Mouse (Mus musculus) embryo, embryonic 10.5 days (tissue): ENCODE measurements around the gene Etl4.

Experiments
- DNase-seq: peaks from one replicate; pipeline ENCODE4 v3.0.0-alpha.2; 2015; ENCODE audit warnings: low spot score

The Etl4 gene

DNA sequence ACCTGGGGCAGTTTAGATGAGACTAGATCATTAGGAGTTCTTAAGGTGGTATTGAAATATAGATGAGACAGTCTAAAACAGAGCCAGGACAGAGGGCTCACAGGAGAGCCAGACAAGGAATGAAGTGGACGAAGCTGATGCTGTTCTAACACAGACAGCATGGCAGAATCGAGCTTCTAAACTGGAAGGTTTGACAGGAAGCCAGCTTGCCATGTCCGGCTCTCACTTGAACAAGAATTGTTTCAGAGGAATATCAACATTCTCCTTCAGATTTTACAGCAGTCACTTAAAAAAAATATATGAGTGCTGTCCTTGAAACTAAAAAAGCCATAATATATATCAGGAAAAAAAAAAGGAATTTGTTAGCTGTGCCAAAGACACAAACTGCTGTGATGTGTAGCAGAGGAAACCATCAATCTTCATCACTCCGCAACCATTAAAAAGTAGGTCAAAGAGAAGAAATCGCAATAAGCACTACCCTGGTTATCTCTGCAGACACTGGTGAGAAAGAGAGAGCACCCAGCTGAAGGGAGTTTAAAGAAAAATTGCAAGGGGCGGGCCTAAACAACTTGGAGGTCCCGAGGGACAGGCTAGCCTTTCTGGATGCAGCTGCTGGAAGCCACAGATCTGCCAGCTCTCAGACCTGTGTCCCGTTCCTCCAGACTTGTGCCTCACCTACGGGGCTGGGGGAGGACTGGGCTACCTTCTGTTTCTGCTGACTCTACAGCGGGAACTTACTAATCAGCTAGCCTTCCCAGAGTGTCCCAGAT, 534.3 kb downstream of the Etl4 start:
- DNase-seq = peak; percentile 37

DNA sequence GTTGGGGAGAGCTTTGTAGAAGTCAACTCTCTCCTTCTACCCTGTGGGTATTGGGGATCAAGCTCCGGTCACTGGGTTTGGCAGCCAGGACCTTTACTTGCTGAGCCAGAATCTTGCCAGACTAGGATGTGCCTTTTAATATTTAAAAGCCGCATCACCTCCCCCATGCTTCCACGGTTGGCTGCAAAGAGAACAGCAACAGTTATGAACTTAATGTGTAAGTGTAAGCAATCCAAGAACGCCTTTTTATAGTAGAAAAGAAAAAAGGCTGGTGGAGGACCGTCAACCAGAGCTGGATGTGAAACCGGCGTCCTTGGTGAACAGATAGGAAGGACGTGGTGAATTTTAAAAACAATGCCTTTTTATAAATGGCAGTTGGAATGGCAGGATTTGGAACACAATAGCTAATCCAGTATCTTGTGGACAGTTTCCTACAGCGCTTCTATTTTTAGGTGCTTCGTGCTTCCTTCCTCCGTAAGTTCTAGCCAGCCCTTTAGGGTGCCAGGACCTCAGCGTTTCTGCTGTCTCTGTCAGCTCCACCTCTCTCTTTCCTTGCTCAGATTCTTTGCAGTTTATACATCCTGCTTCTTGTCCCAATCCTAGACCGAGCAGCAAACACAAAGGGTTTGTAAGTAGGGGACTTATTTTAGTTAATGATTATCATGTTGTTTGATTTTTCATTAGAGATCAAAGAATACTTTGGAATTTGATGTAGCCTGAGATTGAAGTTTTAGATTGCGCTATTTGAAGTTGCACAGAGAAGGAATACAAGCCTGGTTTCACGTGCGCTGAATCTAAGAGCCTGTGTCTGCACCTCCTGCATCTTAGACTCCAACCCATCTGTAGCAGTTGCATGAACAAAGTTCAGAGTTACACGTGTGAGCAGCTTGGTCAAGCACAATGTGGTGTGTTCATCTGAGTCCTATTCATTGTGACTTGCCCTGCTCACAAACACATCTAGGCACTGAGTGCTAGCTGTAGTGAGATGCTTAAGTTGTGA, 535.9 kb downstream of the Etl4 start:
- DNase-seq = no peak

DNA sequence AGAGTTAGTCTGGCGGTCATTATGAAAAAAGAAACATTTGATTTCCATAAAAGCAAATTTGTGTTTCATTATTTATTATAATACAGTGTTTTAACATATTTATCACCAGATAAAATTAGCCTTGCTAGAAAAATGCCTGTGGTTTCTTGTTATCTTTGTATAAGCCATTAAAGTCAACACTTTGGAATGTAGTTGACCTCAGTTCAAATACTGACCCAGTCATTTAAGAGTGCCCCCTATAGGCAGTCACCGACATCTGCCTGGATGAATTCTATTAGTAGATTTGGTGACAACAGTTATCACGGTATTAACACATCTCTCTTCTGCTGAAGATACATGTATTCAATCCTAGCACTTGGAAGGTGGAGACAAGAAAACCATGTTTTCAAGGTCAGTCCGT, 536.6 kb downstream of the Etl4 start:
- no peak for DNase-seq

DNA sequence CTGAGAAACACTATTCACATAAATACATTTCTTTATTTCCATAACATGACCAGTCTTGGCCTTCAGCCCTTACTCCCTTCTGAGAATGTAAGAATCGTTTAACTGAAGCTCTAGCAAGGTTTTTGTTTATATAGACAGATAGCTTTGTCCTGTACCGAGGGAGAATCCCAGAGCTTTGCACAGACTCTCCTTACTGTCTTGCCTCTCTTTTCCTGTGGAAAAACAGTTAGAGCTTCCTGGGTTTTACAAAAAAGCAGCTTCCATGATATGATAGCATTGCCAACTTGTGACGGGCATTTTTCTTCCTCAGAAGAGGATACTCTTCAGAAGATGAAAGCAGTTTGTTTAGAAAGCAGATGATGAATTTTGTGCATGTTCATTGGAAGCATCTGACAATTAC, 541.4 kb downstream of the Etl4 start:
- no peak for DNase-seq

DNA sequence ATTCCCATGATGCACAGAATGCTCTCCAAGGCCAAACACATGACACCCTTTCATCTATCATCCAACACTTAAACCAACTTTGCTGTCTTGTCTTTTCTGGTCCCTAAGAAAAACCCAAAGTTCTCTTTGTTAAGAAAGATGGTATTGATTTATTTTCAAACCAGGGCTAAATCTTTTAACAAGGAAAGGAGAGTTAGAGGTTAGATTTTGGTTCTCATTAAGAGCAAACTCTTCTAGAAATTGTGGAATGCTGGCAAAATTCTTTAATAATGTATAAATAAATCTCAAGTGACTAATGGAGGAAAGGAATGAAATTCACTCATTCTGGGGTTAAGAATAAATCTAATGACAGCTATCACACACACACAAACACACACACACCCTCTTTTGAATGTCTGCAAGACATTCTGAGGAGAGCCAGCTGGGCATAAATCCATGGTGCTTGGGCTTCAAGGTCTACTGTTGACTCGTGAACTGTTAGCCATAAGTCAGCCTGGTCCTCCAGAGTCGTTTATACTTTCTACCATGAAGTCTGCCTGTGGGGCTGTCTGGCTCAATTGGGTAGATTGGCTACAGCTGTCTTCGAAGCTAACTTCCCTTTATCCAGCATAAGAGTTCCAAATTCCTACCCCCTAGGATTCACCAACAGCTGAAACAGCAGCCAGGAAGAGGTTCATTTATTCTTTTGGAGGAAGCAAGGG, 544.1 kb downstream of the Etl4 start:
- no peak for DNase-seq

DNA sequence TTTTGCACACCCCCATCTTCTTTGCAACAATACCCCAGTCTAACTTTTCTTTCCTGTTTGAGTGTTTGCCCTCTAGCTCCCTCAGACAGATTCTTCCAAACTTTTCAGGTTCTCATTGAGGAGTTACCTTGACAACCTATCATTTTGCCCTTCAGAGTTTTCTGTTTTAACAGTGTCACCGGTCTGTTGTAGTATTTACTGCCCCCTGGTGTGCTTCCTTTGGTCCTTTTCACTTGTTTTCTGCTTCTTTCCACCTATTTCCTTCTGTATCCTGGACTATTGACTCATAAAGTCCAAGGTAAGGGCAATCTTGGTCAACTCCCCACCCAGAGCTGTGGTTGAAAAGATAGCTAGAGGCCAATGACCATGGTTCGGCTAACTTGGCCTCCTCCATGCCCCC, 569.6 kb downstream of the Etl4 start:
- DNase-seq = no peak

DNA sequence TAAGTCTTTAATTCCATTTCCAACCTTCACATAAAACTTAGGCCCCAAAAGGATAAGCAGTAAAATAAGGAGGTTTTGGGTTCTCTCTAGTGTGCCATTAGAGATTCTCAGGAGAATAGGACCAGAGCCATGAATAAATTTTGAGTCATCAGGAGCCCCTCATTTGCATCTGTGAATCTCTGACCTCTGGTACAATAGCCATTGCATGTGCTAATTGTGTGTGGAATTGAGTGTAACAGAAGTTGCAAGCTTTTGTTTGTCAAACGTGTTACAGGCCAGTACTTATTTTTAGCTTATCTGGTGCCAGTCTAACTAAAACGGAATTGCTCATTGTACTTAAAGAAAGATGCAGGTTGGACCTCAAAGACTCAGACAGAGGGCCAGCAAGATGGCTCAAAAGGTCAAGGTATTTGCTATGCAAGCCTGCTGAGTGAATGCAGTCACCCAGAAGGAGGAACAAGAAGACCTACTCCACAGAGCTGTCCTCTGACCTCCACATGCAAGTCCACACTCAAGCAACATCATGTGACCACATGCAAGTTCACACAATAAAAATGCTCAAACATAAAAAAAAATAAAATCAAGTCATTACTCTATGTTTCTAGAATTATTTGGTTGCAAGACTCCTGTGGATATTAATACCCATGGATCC, 576.7 kb downstream of the Etl4 start:
- peak; percentile 41 for DNase-seq

DNA sequence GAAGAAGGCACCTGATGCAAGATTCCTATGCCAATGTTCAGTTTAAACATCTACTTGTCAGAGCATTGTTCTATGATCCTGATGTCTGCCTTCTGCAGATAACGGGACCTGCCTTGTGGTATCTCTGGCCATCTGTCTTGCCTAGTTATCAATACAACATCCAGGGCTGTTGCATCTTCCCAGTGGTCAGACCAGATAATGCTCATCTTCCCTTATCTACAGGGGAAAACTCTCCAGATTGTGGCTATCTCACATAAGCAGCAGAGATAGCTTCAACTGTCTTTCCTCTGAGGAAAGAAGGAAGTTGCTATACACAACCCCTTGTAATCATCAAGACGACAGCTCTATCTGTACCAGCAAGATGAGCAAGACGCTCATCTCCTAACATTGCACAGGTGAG, 579.5 kb downstream of the Etl4 start:
- DNase-seq = no peak

DNA sequence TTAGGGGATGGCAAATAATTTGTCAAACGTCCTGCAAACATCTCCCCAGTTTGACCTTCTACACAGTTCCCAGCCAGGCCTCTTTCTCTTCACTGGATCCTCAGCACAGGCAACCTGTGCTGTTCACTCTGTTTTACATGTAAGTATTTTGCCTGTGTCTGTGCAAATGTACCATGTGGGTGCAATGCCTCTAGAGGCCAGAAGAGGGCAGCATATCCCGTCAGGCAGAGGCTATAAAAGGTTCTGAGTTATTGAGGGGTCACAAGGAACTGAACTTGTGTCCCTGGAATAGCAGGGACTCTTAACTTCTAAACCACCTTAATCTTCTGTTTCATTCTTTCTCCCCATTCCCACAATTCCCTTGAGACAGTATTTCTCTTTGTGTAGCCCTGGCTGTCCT, 582.5 kb downstream of the Etl4 start:
- no peak for DNase-seq

DNA sequence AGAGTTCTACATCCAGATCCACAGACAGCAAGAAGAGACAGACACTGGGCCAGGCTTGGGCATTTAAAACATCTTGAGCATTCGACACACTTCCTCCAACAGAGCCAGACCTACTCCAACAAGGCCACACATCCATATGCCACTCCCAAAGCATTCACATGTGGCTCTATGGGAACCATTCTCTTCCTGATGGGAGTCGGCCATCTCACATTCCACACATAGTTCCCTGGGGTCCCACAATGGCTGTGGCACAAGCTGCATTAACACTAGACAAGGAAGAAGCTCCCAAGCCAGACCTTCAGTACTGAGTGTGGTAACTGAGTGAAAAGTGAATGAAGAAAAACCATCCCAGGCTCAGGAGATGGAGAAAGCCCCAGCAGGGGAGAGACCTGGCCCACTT, 584.2 kb downstream of the Etl4 start:
- DNase-seq = no peak

DNA sequence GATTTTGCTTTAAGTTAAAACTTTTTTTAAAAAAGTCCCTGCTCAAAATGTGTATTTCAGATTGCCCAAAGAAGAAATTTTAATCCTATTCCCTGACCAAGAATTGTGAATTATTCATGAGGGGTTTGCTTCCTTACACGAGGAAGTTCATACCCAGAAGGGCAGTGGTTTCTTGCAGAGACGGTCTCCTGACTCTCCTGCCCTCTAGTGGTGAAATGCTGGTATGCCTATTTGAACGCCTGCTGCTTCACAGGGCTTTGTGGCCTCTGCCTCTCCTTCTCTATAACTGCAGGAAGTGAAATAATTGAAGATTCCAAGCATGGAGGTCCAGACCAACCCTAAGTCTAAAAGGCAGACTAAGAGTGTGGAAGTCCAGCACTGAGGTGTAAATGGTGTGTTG, 585.1 kb downstream of the Etl4 start:
- DNase-seq = peak; percentile 89

DNA sequence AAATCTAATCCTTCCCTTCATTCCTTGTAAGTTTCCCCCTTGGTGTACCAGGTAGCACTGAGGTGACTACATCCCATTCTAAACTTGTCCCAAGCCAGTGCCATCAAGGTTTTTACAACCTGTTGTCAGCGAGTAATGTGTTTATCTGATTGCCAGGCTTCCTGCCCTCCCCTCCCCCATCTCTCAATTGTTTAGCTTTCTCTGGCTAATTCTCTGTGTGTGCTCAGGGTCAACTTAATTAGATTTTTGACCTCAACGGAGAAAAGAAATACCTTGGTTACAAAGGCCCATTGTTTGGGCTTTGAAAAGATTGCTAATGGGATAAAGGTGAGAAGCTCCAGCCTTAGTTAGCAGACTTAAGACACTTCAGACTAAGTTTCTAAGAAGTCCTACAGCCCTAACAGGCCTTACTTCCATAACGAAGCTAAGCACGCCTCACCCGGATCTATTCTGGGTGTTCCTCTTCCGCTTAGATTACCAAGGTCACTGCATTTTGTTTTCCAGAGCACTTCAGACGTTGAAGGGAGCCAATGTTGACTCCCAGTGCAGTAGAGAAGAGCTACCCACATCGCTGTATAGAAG, 586.7 kb downstream of the Etl4 start:
- DNase-seq = peak; percentile 36

DNA sequence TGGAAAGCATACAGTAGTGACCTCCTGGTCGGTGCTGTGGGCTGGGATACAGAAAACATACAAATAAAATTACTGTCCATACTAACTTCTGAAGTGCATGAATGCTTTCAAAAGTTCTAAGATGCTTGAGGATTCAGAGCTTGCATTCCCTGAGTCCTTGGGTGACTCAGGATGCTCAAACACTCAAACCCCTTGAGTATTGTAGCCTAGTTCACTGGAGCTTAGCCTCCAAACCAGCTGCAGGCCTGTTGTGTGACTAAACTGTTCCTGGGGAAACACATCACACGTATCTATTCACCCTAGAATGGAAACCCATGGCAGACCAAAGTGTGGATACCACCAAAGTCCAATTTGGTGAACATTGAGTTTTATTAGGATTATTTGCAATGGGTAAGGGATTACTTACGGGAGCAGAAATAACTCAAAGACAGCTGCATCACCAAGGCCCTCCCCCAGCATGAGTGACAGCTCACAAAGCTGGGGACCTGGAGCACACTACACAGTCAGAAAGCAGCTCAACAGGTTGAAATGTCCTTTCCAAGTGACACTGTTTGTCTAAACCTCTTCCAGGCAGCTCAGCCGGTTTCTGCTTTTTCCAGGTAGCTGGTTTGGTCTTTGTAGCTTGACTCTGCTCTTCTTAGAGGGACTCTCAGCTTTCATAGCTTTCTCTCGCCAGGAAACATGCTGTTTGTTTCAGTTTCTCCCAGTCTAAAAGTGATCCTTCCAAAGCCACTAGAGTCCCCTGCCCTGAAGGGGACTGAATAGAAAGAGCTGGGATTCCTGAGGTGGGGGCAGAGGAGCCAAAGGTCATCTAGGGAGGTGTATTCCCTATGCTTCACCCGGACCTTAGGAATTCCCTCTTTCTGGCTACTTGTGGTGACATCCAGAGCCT, 598.5 kb downstream of the Etl4 start:
- no peak for DNase-seq

DNA sequence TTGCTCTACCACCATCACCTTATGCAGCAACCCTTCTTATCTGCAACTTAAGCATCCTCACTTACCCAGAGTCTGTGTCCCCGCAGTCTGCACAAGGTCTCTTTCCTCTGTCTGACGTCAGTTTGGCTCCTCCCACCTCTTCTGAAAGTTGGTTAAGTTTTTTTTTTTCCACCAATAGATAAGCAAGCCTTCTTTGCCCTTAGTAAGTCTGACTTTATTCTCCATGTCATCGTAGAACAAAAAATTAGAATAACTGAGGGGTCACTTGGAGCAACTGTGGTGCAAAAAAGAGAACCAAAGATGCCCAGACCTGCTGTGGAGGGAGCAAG, 599.1 kb downstream of the Etl4 start:
- no peak for DNase-seq

DNA sequence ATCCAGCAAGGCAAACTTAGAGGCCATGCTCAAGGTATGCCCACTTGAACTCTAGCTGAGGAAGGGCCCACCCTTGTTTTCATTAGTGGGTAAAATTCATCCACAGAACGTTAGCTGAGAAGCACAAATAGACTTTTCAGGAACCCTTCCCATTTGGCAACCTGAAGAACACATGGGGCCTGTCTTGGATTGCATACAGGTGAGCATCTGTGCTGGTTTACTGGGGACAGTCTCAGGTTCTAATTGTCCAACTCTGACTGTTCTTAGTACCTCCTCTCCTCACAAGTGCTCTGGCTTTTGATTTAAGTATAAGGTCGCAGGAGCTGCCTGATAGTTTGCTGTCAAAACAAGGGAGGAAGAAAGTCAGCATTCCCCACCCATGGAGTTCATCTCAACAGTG, 600.5 kb downstream of the Etl4 start:
- DNase-seq = no peak

DNA sequence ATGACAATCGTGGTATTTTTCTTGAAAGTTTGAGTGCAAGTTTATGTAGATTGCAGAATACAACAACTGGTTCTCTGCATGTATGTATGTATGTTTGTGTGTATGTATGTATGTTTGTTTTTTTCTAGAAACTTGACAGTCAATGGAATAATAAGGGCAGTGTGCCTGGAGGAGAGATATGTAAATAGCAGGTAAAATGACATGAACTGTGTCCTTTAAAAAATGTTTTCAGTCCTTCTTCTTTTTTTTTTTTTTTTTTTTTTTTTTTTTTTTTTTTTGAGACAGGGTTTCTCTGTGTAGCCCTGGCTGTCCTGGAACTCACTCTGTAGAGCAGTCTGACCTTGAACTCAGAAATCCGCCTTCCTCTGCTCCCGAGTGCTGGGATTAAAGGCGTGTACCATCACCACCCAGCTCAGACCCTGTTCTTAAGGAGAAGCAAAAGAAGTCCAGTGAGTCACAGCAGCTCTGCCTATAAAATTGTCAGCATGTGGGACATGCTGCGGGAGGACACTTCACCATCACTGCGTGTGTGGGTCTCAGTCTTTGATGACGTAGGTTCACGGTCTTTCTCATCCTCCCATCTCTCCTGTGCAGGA, 606.8 kb downstream of the Etl4 start:
- no peak for DNase-seq

DNA sequence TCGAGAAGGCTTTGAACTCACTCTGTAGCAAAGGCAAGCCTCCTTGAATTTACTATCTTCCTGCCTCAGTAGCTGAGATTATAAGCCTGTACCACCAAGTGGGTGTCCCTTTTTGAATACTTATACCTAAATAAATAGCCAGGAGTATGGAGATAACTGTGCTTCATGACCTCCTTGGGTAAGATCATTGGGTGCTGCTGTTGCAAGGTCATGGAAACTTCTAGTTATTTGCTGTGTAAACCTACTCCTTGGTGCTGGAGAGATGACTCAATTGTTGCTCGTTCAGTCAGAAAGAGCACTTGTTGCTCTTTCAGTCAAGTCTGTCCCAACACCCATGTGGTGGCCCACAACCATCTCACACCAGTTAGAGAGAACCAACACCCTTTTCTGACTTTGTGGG, 608.3 kb downstream of the Etl4 start:
- no peak for DNase-seq

DNA sequence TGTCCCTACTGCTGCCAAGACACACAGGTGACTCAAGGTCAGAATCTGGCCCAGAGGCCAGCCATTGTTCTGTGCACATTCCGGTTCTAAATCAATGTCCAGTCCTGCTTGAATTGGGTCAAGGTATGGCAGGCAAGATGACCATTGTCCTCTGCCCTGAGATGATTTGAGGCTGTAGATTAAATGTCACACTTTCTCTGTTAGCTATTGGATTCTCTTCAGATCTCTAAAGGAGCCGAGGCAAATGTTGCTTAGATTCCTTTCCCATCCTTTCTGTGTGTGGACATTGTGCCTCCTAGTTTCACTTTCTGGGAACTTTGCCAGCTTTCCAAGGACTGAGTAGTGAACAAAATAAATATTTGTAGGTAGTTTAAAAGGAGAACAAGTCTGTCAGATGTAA, 608.9 kb downstream of the Etl4 start:
- no peak for DNase-seq

DNA sequence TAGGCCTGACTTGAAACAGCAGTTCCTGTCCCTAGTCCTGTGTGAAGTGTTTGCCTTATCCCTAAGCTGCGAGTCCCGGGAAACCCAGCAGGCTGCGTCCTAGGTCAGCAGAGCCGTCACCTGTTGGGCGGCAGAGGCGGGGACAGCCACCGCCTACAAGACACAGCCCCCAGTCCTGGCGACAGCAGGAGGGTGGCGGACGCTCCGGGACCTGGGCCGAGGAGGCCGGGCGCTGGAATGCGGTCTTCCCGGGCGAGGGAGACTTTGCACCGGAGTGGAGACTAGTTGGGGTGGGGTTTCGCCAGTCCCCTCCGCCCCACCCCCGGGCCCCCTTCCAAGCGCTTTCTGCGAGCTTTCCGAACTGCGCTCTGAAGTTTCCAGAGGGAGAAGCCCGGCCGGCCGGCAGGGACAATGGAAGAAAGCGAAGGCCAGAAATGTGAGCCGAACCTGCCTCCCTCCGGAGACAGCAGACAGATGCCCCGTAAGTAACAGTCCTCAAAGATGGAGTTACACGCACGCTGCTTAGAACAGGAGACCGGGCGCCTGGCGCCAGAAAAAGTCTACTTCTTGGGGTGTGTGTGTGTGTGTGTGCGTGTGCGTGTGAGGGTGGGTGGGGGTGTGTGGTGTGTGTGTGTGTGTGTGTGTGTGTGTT, 610.0 kb downstream of the Etl4 start:
- peak; percentile 74 for DNase-seq

DNA sequence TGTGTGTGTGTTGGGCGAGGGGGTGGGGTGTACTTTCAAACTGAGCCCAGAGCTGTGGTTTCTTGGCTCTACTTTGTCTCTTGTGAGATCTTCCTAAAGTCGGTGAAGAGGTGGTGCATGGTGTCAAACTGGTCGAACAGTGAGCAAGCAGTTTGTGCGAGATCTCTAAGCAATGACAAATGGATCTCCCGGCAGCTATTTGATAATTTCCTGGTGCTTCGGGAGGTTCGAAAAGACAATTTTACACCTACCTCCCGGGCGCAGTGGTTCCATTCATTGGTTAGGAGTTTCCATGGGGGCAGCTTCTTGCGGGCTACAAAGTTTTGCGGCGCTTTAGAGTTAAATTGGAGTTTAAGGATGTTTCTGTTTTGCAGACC, 610.5 kb downstream of the Etl4 start:
- peak; percentile 66 for DNase-seq
